Mouse (Mus musculus): ENCODE data around the gene Tln2. TPM values are rescaled to one million over a fixed set of nuclear protein-coding genes. Genes with fewer than 3 reads are reported as not detected.

Gene Tln2
- polyA plus RNA-seq, 1 experiment from 2014 or later, result 27.6 TPM

GRCm38 (mm10) chr9:67482277-67482676, 77.2 kb downstream of the Tln2 start:
- WGBS, result 73% methylated on average over 1 of the region's 1 CpGs
- no peak overlapping the region for H3K9ac ChIP-seq (ENCODE audit: low read length)
- peaks cover 4% of the 10 kb centered on the region for H3K4me1 ChIP-seq (replicated peaks; ENCODE audit: control insufficient read depth, insufficient read depth, low read length)
- ATAC-seq (replicated peaks; ENCODE audit: low FRiP score, low TSS enrichment, low read depth) (no peak), DNase-seq (ENCODE audit: low spot score) (no peak)
- no peak overlapping the region for H3K27ac ChIP-seq (ENCODE audit: low read depth)
- no peaks in the 10 kb centered on the region for H3K36me3 ChIP-seq (ENCODE audit: control insufficient read depth, insufficient read depth, low read length)
- H3K9me3 ChIP-seq (ENCODE audit: control insufficient read depth, low read length), result no peaks in the 10 kb centered on the region
- no peaks in the 10 kb centered on the region for H3K27me3 ChIP-seq (replicated peaks; ENCODE audit: control insufficient read depth, insufficient read depth, low read length)
- H3K4me2 ChIP-seq (ENCODE audit: low read length), result no peak overlapping the region
- H3K4me3 ChIP-seq (ENCODE audit: low read depth, low read length), result no peak overlapping the region

- H3K27ac ChIP-seq (ENCODE audit: low read depth), result no peak overlapping the region
- no peak for DNase-seq (ENCODE audit: low spot score)
- H3K4me1 ChIP-seq (replicated peaks; ENCODE audit: control insufficient read depth, insufficient read depth, low read length), result peaks cover 4% of the 10 kb centered on the region
- no peak overlapping the region for H3K4me2 ChIP-seq (ENCODE audit: low read length)
- no peak for ATAC-seq (replicated peaks; ENCODE audit: low FRiP score, low TSS enrichment, low read depth)
- H3K36me3 ChIP-seq (ENCODE audit: control insufficient read depth, insufficient read depth, low read length), result no peaks in the 10 kb centered on the region
- no peaks in the 10 kb centered on the region for H3K27me3 ChIP-seq (replicated peaks; ENCODE audit: control insufficient read depth, insufficient read depth, low read length)
- no peaks in the 10 kb centered on the region for H3K9me3 ChIP-seq (ENCODE audit: control insufficient read depth, low read length)
- no peak overlapping the region for H3K4me3 ChIP-seq (ENCODE audit: low read depth, low read length)
- 29% methylated on average over 1 of the region's 1 CpGs for WGBS
- no peak overlapping the region for H3K9ac ChIP-seq (ENCODE audit: low read length)
Observed at GRCm38 (mm10) chr9:67481851-67482250, 77.7 kb downstream of the Tln2 start.

DNA sequence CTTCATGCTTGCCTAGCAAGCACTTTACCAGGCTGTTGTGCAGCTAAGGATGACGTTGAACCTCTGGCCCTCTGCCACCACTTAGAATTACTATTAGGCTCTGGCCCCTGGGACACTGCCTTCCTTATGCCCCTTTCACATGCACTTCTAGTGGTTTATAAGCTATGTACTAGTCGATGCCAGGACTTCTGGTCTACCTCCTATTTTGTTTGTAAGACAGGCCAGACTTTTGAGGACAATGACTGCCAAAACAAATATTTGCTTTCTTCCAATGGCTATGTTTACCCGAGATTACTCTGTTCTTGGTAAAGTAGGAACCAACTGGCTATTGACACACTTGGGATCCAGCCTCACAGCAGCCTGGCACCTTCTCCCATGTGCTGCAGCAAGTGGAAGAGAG, 82.1 kb downstream of the Tln2 start:
- no peak overlapping the region for H3K27ac ChIP-seq (ENCODE audit: low read depth)
- no peaks in the 10 kb centered on the region for H3K4me1 ChIP-seq (replicated peaks; ENCODE audit: control insufficient read depth, insufficient read depth, low read length)
- no peaks in the 10 kb centered on the region for H3K9me3 ChIP-seq (ENCODE audit: control insufficient read depth, low read length)
- H3K4me2 ChIP-seq (ENCODE audit: low read length), result no peak overlapping the region
- DNase-seq (ENCODE audit: low spot score) (no peak), ATAC-seq (replicated peaks; ENCODE audit: low FRiP score, low TSS enrichment, low read depth) (no peak)
- no peaks in the 10 kb centered on the region for H3K27me3 ChIP-seq (replicated peaks; ENCODE audit: control insufficient read depth, insufficient read depth, low read length)
- no peaks in the 10 kb centered on the region for H3K36me3 ChIP-seq (ENCODE audit: control insufficient read depth, insufficient read depth, low read length)
- 73% methylated on average over 3 of the region's 3 CpGs for WGBS
- no peak overlapping the region for H3K4me3 ChIP-seq (ENCODE audit: low read depth, low read length)
- H3K9ac ChIP-seq (ENCODE audit: low read length), result no peak overlapping the region

- Histone ChIP-seq H3K9ac (ENCODE audit: low read length) (no peak overlapping the region), H3K27ac (ENCODE audit: low read depth) (no peak overlapping the region), H3K4me1 (replicated peaks; ENCODE audit: control insufficient read depth, insufficient read depth, low read length) (no peaks in the 10 kb centered on the region), H3K27me3 (replicated peaks; ENCODE audit: control insufficient read depth, insufficient read depth, low read length) (no peaks in the 10 kb centered on the region), H3K4me2 (ENCODE audit: low read length) (no peak overlapping the region), H3K36me3 (ENCODE audit: control insufficient read depth, insufficient read depth, low read length) (no peaks in the 10 kb centered on the region), H3K4me3 (ENCODE audit: low read depth, low read length) (no peak overlapping the region), H3K9me3 (ENCODE audit: control insufficient read depth, low read length) (no peaks in the 10 kb centered on the region)
- no peak for ATAC-seq (replicated peaks; ENCODE audit: low FRiP score, low TSS enrichment, low read depth)
- WGBS, result 88% methylated on average over 5 of the region's 5 CpGs
- no peak for DNase-seq (ENCODE audit: low spot score)
Observed at GRCm38 (mm10) chr9:67476184-67476583, 83.3 kb downstream of the Tln2 start.

GRCm38 (mm10) chr9:67463440-67464122, 95.9 kb downstream of the Tln2 start:
- no peaks in the 10 kb centered on the region for H3K27me3 ChIP-seq (replicated peaks; ENCODE audit: control insufficient read depth, insufficient read depth, low read length)
- WGBS, result 42% methylated on average over 11 of the region's 11 CpGs
- DNase-seq (ENCODE audit: low spot score), result no peak

DNA sequence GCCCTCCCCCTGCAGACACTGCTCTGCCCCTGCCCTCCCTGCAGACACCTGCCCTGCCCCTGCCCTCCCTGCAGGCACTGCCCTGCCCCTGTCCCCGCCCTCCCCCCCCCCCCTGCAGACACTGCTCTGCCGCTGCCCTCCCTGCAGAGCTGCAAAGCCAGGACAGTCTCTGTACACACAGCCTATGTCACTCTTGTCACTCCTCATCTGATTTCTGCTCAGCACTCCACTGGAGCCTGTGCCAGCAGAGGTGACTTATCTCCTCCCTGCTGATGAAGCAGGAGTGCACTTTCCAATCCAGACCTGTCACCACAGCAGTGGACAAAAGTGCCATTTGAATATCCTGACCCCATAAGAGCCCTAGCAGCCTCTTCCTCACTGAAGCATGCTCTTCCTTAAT, 118.0 kb downstream of the Tln2 start:
- H3K27me3 ChIP-seq (replicated peaks; ENCODE audit: control insufficient read depth, insufficient read depth, low read length), result no peaks in the 10 kb centered on the region
- H3K4me1 ChIP-seq (replicated peaks; ENCODE audit: control insufficient read depth, insufficient read depth, low read length), result no peaks in the 10 kb centered on the region
- WGBS, result 67% methylated on average over 1 of the region's 2 CpGs
- no peaks in the 10 kb centered on the region for H3K36me3 ChIP-seq (ENCODE audit: control insufficient read depth, insufficient read depth, low read length)
- no peak overlapping the region for H3K4me2 ChIP-seq (ENCODE audit: low read length)
- ATAC-seq (replicated peaks; ENCODE audit: low FRiP score, low TSS enrichment, low read depth) (no peak), DNase-seq (ENCODE audit: low spot score) (no peak)
- H3K9ac ChIP-seq (ENCODE audit: low read length), result no peak overlapping the region
- no peak overlapping the region for H3K4me3 ChIP-seq (ENCODE audit: low read depth, low read length)
- H3K9me3 ChIP-seq (ENCODE audit: control insufficient read depth, low read length), result no peaks in the 10 kb centered on the region
- H3K27ac ChIP-seq (ENCODE audit: low read depth), result no peak overlapping the region

More at GRCm38 (mm10) chr9:67463440-67464122, 95.9 kb downstream of the Tln2 start:
- Histone ChIP-seq H3K4me3 (ENCODE audit: low read depth, low read length) (no peak overlapping the region), H3K36me3 (ENCODE audit: control insufficient read depth, insufficient read depth, low read length) (no peaks in the 10 kb centered on the region), H3K9ac (ENCODE audit: low read length) (no peak overlapping the region), H3K27ac (ENCODE audit: low read depth) (no peak overlapping the region), H3K4me2 (ENCODE audit: low read length) (no peak overlapping the region), H3K4me1 (replicated peaks; ENCODE audit: control insufficient read depth, insufficient read depth, low read length) (peaks cover 5% of the 10 kb centered on the region; the same call in 1 of the 2 replicates), H3K9me3 (ENCODE audit: control insufficient read depth, low read length) (no peaks in the 10 kb centered on the region)
- ATAC-seq (replicated peaks; ENCODE audit: low FRiP score, low TSS enrichment, low read depth), result no peak

GRCm38 (mm10) chr9:67437511-67437910, 122.0 kb downstream of the Tln2 start:
- Histone ChIP-seq H3K27me3 (replicated peaks; ENCODE audit: control insufficient read depth, insufficient read depth, low read length) (no peaks in the 10 kb centered on the region), H3K9me3 (ENCODE audit: control insufficient read depth, low read length) (no peaks in the 10 kb centered on the region), H3K4me3 (ENCODE audit: low read depth, low read length) (no peak overlapping the region), H3K4me2 (ENCODE audit: low read length) (no peak overlapping the region), H3K36me3 (ENCODE audit: control insufficient read depth, insufficient read depth, low read length) (no peaks in the 10 kb centered on the region), H3K9ac (ENCODE audit: low read length) (no peak overlapping the region), H3K27ac (ENCODE audit: low read depth) (no peak overlapping the region), H3K4me1 (replicated peaks; ENCODE audit: control insufficient read depth, insufficient read depth, low read length) (no peaks in the 10 kb centered on the region; the same call in 1 of the 2 replicates)
- DNase-seq (ENCODE audit: low spot score) (no peak), ATAC-seq (replicated peaks; ENCODE audit: low FRiP score, low TSS enrichment, low read depth) (no peak)
- 82% methylated on average over 1 of the region's 1 CpGs for WGBS

DNA sequence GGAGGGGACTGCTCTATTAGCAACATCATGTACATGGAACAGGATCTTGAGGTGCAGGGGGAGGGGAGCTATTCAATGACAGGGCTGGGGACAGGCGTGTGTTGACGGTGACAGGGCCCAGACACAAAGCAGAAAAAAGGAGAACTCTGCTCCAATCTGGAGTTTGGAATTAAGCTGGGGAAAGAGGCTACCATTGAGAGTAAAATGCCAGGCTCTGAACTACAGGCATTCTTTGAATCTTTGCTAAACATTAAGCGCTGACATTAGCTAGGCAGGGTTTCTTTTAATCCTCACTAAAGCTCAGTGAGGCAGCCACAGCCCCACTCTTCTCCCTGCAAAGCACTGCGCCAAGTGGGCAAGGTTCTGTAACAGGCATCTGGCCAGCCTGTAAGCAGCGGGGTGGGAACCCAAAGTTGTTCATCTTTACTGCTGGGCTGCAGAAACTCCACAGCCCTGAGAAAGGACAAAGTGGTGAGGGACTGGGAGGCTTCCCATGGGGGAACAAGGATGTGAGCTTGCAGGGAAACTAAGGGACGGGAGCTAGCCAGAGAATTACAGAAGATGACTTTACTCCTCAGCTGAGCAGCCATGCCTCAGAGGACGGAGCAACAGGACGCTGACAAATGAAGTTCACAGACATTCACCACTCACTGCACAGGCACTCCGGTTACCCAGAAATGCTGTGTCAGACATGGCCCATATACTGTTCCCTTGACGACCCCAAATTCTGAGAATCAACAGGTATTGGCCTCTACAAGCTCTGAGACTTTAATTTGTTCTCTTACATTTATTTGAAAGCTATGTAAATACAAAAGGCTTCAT, 124.0 kb downstream of the Tln2 start:
- DNase-seq (ENCODE audit: low spot score) (no peak), ATAC-seq (replicated peaks; ENCODE audit: low FRiP score, low TSS enrichment, low read depth) (no peak)

More for the DNA sequence above, 124.0 kb downstream of the Tln2 start:
- H3K36me3 ChIP-seq (ENCODE audit: control insufficient read depth, insufficient read depth, low read length), result no peaks in the 10 kb centered on the region
- no peak overlapping the region for H3K4me2 ChIP-seq (ENCODE audit: low read length)
- peaks cover 2% of the 10 kb centered on the region; the same call in 1 of the 2 replicates for H3K4me1 ChIP-seq (replicated peaks; ENCODE audit: control insufficient read depth, insufficient read depth, low read length)
- no peak overlapping the region for H3K9ac ChIP-seq (ENCODE audit: low read length)
- no peak overlapping the region for H3K4me3 ChIP-seq (ENCODE audit: low read depth, low read length)
- H3K27ac ChIP-seq (ENCODE audit: low read depth), result no peak overlapping the region; the same call in 1 of the 2 replicates
- WGBS, result 40% methylated on average over 10 of the region's 10 CpGs
- no peaks in the 10 kb centered on the region for H3K9me3 ChIP-seq (ENCODE audit: control insufficient read depth, low read length)
- no peaks in the 10 kb centered on the region for H3K27me3 ChIP-seq (replicated peaks; ENCODE audit: control insufficient read depth, insufficient read depth, low read length)

Data from intestine, embryonic 14.5 days (tissue).